Mouse (Mus musculus): ENCODE measurements around the gene Psmd2.
"Not testable (repeated sequence)": the region's sequence is repeated elsewhere in the genome, so short reads cannot be mapped to it uniquely, and the experiment has no call there.

Gene Psmd2

DNA sequence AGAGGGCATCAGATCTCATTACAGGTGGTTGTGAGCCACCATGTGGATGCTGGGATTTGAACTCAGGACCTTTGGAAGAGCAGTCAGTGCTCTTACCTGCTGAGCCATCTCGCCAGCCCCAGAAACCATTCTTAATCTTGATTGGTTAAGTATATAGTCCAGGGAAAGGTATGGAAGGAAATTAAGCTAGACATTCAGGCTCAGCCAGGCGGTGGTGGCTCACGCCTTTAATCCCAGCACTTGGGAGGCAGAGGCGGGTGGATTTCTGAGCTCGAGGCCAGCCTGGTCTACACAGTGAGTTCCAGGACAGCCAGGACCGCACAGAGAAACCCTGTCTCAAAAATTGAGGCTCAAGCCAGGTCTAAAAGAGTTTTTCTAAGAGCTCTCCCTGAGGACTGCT is 16.6 kb downstream of the Psmd2 start, which contains the start of gene Eif4g1:
TSS of gene Eif4g1 (plus strand) at position 301 of the 400 bp plus-strand sequence.
- DNase-seq: not testable (repeated sequence)

DNA sequence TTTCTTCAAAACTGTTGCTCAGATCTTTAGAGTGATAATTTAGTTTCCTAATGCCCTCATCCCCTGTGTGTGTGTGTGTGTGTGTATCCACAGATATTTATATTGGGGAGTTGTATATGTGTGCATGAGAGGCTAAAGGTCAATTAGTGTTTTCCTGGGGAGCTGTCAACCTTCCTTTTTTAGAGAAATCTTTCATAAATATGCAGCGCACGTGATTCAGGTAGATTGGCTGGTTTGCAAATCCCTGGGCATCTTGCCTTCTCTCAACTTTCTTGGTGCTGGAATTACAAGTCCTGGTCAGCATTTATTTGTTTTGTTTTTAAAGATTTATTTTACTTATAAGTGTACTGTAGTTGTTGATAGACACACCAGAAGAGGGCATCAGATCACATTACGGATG is 18.8 kb downstream of the Psmd2 start:
- DNase-seq: no peak

DNA sequence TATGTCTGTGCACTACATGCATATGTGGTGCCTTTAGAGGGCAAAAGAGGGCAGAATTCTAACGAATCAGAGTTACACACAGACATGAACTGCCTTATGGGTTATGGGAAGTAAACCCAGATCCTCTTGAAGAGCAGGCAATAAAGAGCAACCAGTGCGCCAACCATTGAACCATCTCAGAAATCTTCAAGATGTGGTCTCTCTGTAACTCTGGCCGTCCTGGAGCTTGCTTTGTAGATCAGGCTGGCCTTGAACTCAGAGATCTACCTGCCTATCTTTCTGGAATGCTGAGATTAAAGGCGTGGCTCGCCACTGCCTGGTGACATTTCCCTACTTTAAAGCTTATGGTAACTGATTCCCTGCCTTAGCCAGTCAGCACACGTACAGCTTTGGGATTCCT is 20.4 kb downstream of the Psmd2 start:
- no peak for DNase-seq

DNA sequence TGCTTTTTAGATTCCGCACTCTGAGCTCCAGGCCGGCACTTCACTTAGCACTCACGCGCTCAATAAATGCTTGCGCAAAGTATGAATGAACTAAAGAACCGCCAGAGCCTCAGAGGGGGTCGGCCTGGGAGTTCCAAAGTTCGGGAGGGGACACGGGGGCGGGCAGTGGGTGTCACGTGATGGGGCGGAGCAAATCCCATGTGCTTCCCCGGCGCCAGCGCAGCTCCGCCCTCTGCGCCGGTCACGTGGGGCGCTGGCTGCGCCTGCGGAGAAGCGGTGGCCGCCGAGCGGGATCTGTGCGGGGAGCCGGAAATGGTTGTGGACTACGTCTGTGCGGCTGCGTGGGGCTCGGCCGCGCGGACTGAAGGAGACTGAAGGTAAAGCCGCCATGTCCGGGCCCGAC is 21.0 kb downstream of the Psmd2 start:
- DNase-seq: peak; percentile 99

DNA sequence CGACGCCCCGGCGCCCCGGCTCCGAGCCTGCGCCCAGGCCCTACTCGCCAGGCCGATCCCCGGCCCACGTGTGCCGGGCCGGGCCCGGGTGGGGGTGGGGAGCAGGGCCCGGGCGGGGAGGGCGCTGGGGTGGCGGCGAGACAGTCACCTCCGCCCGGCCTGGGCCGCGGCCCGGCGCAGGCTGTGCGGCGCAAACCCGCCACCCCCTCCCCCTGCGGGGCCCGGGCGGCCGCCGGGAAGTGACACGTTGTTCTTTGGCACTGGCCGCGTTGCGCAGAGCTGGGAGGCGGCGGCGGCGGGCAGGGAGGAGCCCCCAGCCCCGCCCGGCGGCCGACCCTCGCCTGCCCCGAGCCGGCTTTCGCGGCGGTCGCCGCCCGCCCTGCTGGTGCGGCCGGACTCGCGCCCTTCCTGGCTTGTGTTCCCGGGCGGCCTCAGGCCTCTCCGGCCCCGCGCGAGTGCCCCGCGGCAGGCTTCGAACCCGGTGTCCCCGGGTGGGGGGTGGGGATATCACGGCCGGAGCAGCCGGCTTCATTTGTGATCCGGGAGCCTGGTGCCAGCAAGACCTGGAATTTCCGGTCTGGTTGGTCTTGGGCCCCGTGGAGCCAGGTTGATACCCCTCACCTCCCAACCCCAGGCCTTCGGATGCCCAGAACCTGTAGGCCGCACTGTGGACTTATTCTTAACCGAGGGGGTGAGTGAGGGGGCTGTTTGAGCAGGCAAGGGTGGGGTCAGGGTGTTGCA is 21.7 kb downstream of the Psmd2 start:
- peak; percentile 84 for DNase-seq

DNA sequence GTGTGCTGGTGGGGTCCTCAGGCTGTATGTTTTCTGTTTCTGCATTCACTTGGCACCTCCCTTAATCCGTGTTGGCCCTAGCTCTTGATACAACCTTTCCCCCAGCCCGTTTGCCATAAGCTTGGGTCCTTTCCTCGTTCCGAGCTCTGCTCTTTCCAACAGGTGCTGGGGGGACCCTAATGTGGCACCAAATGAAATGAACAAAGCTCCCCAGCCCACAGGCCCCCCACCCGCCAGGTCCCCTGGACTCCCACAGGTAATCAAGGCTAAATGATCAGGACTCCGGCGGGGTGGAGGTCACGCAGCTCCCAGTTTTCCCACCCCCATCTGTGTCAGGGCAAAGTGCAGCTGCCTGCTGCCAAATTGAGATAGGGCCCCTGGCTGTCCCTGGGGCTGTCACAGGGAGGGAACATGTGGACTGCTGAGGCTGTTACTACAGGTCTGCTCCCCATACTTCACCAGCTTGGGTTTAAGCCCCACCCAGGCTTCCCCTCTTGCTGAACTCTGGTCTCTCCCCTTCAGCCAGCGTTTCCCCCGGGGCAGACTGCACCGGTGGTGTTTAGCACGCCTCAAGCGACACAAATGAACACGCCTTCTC is 22.4 kb downstream of the Psmd2 start:
- peak; percentile 55 for DNase-seq

DNA sequence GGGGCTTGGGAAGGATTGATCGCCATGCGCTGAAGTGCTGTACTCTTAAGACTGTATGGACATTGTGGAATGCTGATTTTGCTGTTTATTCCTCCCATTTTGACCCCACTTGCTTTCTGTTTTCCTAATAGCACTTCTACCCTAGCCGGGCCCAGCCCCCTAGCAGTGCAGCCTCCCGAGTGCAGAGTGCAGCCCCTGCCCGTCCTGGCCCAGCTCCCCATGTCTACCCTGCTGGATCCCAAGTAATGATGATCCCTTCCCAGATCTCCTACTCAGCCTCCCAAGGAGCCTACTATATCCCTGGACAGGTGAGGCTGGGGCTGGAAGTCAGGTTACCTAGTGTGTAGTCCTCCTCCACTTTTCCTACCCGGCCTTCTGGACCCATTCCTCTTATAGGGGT is 23.8 kb downstream of the Psmd2 start:
- DNase-seq: no peak

DNA sequence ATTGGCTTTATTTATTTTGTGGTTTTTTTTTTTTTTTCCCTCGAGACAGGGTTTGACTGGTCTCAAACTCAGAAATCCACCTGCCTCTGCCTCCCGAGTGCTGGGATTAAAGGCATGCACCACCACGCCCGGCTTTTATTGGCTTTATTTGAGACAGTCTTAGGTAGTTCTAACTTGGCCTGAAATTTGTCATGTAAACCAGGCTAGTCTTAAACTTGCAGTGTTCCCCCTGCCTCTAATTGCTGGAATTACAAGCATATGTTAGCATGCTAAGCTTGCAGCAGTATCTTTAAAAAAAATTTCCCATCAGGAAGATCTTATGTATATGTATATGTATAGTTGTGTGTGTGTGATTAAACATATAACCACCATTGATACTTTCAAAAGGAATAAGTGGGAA is 25.2 kb downstream of the Psmd2 start:
- DNase-seq: no peak

DNA sequence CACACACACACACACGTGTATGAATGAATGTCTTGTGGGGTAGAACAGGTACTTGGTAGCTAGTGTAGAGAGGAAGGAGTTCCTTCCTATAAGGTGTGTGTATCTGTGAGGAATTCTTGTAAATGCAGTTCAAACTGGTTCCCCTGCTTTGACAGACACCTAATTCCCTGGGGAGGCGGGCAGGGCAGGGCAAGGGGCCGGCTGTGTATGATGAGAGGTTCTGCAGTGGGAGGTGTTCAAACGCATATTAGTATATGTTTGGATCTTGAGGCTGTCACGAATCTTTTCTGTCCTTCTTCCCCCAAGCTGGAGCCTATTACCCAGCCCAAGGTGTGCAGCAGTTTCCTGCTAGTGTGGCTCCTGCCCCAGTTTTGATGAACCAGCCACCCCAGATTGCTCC is 25.9 kb downstream of the Psmd2 start:
- no peak for DNase-seq

DNA sequence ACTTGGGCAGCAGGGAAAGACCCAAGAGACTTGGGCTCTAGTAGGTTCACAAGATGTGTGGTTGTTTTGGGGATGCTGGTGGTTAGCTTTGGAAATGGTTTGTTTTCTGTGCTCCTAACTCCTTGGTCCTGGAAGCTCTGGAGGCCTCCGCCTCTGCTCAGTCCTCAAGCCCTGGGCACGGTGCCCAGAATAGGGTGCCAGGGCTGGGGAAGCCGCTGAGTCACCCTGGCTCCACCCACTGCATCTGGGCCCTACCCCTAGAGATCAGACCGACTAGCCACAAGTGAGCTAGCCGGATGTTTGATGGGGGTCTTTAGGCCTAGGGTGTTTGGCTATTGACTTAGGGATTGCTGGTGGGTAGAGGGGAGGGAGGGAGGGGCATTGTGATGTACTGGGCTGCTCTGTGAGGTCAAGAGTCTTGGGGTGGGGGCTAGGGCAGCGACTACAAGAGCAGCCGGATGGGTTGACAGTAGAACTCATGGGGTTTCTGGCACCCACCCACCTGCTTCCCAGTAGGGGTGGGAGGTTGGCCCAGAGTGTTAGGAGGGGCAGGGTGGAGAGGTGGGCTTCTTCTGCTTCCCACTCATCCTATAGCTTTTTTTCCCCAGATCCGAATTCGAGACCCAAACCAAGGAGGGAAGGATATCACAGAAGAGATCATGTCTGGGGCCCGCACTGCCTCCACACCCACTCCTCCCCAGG is 26.7 kb downstream of the Psmd2 start:
- peak; percentile 83 for DNase-seq

DNA sequence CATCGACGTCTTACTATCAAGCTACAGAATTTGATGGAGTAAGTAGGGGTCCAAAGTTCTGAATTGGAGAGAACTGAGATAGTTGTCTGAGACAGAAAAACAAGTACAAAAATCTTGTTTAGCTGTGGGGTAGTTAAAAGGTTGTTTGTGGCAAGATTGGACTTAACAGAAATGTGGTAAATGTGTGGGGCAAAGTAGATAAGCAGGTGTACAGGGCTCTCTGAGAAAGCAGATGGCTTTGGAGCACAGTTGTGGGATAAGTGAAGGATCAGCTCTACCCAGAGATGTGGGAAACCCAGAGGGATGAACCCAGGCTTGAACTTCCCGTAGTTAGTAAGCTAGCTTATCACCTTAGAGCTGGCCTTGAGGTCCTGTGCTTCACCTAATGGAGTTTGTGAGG is 39.3 kb downstream of the Psmd2 start:
- no peak for DNase-seq

DNA sequence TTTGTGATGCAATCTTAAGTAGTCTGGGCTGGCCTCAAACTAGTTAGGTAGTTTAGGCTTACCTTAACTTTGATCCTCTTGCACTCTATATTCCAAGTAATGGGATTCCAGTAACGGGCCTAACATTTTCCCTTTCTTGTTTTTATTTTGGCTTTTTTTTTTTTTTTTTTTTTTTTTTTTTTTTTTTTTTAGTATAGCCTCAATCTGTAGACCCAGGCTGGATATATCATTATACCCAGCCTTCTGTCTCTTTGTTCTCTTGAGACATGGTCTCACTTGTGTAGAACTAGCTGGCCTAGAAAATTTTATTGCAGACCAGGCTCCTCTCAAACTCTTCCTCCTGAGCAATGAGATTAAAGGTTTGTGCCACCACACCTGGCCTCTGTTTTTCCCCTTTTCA is 40.2 kb downstream of the Psmd2 start:
- no peak for DNase-seq

DNA sequence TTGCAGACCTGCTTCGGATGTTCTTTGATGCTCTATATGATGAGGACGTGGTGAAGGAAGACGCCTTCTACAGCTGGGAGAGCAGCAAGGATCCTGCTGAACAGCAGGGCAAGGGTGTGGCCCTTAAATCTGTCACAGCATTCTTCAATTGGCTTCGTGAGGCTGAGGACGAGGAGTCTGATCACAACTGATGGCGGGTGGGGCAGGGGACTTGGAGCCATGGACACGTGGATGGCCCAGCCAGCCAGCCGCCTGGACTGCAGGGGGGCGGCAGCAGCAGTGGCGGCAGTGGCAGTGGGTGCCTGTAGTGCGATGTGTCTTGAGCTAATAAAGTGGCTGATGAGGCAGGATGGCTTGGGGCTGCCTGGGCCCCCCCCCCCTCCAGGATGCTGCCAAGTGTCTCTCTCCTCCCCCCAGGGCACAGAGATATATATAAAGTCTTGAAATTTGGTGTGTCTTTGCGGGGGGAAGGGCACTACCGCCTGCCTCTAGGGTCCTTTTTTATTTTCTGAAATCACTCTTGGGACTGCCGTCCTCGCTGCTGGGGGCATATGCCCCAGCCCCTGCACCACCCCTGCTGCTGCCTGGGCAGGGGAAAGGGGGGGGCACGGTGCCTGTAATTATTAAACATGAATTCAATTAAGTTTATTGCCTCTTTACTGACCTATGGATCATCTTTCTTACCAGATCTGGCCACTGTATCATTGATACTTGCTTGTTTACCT is 41.0 kb downstream of the Psmd2 start:
- no peak for DNase-seq

DNA sequence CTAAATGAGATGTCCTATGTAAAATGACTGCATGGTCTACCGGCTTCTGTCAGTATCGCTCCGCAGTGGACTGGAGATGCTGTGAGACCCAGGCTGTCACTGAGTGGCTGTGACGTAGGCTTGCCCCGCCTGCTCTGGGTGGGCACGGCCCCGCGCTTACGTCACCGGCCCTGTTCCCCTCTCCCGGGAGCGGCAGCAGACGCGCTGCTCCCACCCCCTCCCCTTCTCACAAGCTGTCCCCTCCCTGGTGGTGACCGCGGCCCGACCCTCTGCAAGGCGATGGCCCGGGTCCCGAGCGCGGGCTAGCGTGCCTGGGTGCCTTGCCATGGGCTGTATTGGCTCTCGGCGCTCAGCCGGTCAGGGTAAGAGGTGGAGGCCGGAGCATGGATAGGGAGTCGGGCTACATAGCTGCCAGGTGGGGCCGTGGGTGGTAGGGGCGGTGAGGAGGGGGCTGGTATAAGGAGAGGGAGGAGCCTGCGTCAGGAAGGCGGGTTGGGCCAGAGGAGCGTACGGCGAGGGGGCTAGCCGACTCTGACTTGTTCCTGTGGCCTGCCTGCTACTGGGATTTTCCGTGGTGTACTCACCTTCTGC is 41.8 kb downstream of the Psmd2 start, which contains the start of gene Fam131a:
TSS of gene Fam131a (plus strand) at position 131 of the 591 bp plus-strand sequence.
- peak; percentile 96 for DNase-seq

DNA sequence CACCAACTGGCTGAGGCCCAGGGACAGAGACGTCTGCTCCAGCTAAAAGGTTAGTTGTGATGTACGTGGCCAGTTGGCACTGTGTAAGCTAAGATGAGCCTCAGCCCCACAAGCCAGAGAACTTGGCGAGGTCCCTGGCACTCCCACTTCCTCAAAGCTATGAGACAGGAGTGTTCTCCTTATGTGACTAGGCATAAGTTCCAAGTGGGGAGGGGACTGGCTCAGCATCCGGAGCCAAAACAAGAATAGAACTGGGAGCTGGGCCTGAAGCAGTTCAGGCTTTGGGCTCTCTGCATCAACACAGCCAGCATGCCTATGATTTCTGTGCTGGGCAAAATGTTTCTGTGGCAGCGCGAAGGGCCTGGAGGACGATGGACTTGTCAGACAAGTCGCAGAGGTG is 43.3 kb downstream of the Psmd2 start:
- peak; percentile 58 for DNase-seq

DNA sequence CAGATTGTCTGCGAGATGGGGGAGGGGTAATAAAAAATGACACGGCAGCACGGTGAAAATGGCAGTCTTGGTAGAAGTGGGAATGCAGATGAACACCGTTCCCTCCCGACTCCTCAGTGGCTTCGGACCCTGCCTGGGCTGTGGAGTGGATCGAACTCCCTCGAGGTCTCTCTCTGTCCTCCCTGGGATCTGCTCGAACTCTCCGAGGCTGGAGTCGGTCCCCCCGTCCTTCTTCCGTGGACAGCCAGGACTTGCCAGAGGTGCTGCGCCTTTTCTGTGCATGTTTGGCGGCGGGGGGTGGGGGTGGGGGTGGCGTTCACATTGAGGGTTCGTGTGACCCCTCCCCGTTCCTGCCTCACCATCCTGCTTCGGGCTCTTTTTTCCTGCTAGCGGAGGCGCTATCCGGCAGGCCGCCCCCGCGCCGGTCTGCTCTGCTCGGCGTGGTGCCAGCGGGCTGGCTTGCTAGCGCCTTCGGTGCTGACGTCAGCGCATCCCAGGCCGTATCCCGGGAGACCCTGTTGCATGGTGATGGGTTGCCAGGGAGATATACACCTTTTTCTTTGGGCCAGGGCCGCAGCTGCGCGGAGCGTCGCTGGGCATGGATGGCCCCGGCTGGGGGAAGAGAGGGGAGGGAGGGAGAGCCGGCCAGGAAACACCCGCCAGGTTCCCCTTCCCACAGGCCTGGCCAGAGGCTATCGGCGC is 44.3 kb downstream of the Psmd2 start:
- DNase-seq: peak; percentile 96

DNA sequence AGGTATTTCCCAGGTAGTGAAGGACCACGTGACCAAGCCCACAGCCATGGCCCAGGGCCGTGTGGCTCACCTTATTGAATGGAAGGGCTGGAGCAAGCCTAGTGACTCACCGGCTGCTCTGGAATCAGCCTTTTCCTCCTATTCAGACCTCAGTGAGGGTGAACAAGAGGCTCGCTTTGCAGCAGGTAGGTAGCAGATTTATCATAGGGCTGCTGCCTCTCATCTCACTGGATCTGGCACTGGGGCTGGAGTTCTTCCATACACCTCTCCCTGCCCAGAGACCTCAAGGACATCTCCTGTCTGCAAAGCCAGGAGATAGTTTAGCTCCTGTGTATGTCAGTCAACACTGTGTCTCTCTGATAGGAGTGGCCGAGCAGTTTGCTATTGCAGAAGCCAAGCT is 47.8 kb downstream of the Psmd2 start:
- DNase-seq: no peak

DNA sequence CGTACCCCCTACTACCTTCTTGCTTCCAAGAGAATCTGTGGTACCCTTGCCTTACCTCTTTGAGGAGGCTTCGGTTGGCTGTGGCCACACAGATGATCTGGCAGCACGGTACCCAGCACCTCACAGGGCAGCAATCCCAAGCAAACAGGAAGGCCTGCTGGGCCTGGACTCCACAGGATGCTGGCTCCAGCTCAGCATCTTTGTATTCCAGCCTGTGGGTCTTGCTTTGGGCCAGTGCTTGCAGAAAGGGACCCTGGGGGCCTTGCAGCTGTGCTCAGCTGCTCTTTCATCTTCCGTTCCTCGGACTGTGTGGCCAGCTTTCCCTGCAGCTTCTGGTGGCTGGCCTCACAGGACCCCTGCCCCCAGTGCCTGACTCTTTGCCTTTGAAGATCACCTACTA is 48.6 kb downstream of the Psmd2 start:
- DNase-seq: no peak

DNA sequence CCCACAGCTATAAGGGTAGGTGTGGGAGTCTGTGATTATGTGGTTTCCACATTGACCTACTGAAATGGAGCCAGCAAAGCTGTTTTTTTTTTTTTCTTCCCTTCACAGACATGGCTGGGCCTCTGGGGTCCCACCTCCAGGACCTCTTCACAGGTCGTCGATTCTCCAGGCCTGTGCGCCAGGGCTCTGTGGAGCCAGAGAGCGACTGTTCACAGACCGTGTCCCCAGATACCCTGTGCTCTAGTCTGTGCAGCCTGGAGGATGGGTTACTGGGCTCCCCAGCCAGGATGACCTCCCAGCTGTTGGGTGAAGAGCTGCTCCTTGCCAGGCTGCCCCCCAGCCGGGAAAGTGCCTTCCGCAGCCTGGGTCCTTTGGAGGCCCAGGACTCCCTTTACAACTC is 49.9 kb downstream of the Psmd2 start:
- no peak for DNase-seq

DNA sequence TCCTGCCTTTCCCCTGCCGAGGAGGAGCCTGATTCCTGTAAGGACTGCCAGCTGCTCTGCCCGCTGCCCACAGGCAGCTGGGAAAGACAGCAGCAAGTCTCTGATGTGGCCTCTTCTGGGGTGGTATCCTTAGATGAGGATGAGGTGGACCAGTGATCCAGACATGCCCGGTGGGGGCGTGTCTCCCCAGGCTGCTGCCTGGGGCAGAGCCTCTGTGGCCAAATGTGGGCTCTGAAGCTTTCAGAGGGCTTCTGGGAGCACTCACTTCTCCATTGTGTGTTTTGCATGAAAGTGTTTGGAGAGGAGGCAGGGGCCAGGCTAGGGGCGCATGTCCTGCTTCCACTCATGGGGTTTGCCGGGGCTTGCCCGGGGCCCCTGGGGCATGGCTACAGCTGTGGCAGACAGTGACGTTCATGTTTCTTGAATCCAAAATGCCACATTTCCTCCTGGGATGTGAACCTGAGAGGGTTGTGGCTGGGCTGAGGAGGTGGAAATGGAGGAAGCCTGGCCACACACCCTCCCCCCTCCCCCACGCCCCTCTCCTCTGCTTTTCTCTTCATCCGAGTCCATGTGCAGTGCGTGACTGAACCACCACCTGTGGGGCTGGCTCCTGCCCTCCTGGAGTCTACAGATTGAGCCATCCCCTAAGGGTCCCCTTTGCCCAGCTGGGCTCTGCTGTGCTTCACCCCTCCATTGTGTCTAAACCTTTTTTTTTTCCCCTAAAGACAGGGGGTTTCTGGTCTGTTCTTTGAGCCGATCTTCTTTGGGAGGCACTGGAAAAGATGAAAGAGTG is 50.5 kb downstream of the Psmd2 start:
- no peak for DNase-seq

DNA sequence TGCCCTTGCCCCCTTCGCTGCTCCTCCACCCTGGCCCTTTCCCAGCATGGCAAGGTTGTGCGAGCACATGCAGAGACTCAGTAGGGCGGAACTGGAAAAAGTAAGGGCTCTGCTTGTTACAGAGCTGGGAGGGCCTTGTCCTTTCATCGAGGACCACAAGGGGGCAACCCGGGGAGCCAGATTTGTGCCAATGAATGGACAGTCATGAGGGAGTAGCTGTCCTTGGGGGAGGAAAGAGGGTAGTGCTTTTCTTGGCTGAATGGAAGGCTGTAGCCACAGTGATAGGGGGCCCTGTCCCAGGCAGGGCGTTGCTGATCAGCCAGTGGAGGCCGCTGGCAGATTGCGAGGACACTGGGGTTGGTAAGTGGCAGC is 51.1 kb downstream of the Psmd2 start:
- peak; percentile 86 for DNase-seq

DNA sequence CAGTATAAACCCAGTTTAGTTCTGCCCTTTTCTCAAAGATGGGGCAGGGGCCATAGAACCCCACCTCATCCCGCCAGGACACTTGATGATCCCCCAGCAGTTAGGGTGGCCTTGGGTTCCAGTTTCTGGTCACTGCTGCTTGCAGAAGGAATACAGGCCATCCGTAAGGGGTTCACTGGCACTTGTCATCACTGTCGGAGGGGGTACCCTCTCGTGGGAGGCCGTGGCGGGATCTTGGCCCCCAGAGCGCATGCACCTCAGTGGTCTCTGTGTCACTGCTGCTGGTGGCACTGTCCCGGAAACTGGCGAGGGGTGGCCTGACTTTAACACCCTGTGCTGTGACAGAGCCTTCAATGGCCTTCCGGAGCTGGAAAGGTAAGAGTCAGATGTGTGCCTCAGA is 51.6 kb downstream of the Psmd2 start:
- no peak for DNase-seq
